Mouse (Mus musculus): ENCODE results near the gene Man2b2.

The Man2b2 gene

DNA sequence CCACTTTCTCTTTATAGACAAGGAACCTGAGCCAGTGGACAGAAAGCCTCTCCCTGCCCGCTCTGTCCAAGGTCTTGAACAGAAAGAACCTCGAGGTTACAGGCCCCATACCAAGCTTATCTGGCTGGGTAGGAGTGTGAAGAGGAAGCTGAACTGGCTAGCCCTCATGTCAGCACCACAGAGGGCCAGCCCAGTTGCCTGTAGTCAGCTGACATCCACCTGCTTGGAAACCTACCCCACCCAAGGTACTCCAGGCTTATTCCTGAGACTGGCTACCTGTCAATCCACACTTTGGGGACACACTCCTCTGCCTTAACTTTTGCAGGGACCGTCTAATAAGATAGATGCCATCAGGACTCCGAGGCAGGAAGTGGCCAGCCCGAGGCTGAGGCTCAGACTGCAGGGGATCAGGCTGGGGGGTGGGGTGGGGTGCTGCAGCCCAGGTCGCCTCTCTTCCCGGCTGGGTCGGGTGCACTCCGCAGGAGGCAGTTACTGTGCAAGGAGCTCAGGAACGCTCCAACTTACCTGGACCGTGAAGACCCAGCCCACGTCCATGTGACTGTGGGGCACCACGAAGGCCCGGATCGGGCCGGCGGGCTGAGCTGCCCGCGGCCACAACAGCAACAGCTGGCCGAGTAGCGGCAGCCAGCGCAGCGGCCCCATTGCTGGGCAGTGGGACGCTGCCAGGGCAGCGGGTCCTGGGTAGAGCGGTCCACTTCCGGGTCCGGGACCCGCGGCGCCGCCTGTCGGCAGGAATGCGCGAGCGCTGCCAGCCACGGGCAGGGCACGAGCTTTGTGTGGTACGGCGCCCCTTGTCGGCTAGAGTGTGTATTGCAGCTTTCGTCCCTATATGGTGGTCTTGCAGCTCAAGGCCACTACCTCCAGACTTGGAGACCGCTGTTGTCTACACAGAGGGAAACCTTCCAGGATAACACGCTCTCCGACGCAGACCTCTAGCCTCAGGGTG, at the start of gene Man2b2:
Man2b2 (minus strand) TSS at position 741 of the 967 bp plus-strand sequence.
- Histone ChIP-seq H3K27me3 (ENCODE audit: control insufficient read depth, insufficient read depth, low read length, poor library complexity, severe bottlenecking) (no peaks in the 10 kb centered on the region), H3K36me3 (ENCODE audit: control insufficient read depth, insufficient read depth, low read length, poor library complexity, severe bottlenecking) (no peaks in the 10 kb centered on the region; the same call in 1 of the 2 replicates)
- peak; percentile 94 for DNase-seq (ENCODE audit: low read depth, low spot score)

DNA sequence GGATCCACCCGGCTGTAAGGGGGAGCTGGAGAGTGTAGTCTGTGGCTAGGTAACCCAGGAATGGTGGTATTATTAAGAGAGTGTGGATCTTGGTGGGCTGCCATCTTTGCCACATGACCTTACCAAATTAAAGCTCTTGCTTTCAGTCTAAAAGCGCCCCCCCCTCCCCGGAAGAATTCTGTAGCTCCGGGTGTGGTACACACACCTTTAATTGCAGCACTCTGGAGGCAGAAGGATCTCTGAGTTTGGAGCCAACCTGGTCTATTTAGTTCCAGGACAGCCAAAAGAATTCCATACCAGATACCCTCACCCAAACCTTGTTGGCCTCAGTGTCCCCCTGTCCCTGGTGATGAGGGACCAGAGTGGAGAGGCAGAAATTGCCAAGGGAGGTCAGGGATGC, 48.3 kb upstream of the Man2b2 start:
- H3K27me3 ChIP-seq (ENCODE audit: control insufficient read depth, insufficient read depth, low read length, poor library complexity, severe bottlenecking): no peaks in the 10 kb centered on the region
- H3K36me3 ChIP-seq (ENCODE audit: control insufficient read depth, insufficient read depth, low read length, poor library complexity, severe bottlenecking): no peaks in the 10 kb centered on the region
- DNase-seq (ENCODE audit: low read depth, low spot score): no peak

DNA sequence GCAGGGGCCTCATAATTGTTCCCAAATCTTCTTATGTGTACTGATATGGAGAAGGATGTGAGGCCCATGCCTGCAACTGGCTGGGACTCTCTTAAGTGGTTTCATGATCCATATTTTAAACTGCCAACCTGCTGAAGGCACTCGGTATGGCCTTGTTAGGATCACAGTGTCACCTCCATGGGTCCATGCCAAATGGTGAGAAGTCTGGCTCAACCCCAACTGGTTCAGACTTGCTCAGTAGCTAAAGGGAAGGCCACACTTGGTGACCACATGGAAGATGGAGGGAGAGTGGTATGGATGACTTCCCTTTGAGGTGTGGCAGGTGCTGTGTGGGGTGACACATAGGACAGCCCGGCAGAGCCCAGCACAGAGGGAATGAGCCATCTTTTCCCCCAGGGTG, 47.2 kb upstream of the Man2b2 start:
- Histone ChIP-seq H3K36me3 (ENCODE audit: control insufficient read depth, insufficient read depth, low read length, poor library complexity, severe bottlenecking) (no peaks in the 10 kb centered on the region), H3K27me3 (ENCODE audit: control insufficient read depth, insufficient read depth, low read length, poor library complexity, severe bottlenecking) (peaks cover 2% of the 10 kb centered on the region; the same call in 1 of the 2 replicates)
- DNase-seq (ENCODE audit: low read depth, low spot score): no peak

DNA sequence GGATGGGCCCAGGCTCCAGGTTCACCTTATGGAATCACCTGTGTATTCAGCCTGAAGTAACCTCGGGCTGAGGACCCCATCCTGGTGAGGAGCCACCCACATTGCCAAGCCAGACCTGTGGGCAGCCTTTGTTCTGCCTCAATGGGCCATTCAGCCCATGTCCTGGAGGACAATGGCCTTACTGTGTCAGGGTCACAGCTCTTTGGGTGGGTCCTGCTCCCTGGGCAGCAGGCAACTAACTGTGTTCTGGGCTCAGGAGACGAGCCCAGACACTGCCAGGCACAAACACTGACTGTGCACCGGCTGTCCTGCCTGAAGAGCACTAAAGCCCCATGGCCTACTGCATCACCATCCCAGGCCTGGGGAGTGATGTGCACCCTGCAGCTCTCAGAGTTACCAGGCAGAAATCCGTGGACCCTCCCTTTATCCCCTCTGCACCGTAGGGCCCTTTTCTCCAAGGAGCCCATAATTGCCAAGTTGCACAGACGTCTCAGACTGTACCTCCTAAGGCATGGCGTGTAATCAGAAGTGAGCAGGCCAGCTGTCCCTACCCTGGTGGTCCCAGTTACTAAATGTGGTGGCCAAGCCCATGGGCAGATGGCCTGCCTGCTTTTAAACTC, 46.4 kb upstream of the Man2b2 start:
- DNase-seq (ENCODE audit: low read depth, low spot score): no peak
- H3K27me3 ChIP-seq (ENCODE audit: control insufficient read depth, insufficient read depth, low read length, poor library complexity, severe bottlenecking): peaks cover 2% of the 10 kb centered on the region
- H3K36me3 ChIP-seq (ENCODE audit: control insufficient read depth, insufficient read depth, low read length, poor library complexity, severe bottlenecking): no peaks in the 10 kb centered on the region

DNA sequence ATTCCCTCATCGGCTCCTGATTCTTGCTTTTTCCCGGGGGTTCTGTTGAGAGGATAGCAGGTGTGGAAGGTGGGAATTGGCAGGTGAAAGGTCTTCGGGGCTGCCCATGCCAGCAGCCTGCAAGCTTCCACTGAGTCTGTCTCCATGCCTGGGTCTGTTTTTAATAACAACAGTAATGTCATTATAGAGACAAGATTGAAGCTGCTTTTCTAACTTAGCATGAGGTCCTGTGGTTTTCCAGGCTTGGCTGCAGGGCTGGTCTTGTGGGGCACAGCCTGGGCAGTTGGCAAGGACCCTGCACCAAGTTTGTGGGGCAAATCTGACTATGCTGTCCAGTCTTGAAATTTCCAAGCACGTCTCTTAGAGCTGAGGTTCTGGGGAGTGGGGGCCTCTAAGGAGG, 45.5 kb upstream of the Man2b2 start:
- no peak for DNase-seq (ENCODE audit: low read depth, low spot score)
- Histone ChIP-seq H3K36me3 (ENCODE audit: control insufficient read depth, insufficient read depth, low read length, poor library complexity, severe bottlenecking) (no peaks in the 10 kb centered on the region), H3K27me3 (ENCODE audit: control insufficient read depth, insufficient read depth, low read length, poor library complexity, severe bottlenecking) (peaks cover 2% of the 10 kb centered on the region)

DNA sequence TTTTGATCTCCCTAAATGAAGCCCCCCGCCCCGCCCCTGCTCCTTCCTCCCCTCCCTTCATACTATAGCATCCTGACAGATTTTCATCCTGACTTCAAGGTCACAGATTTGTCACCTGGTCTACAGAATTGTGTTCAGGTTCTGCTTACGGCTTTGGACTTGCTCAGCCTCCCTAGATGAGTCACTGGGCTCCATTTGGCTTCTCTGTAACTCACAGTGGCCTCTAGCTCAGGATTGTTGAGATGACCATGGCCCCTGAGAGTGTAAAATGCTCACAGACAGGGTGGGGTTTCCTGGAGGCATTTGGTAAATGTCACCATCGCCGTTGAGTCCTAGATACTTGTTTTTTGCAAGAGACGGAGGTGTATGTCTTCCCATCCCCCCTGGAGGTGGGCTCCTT, 40.5 kb upstream of the Man2b2 start:
- no peak for DNase-seq (ENCODE audit: low read depth, low spot score)
- peaks cover 4% of the 10 kb centered on the region for H3K27me3 ChIP-seq (ENCODE audit: control insufficient read depth, insufficient read depth, low read length, poor library complexity, severe bottlenecking)
- no peaks in the 10 kb centered on the region for H3K36me3 ChIP-seq (ENCODE audit: control insufficient read depth, insufficient read depth, low read length, poor library complexity, severe bottlenecking)

DNA sequence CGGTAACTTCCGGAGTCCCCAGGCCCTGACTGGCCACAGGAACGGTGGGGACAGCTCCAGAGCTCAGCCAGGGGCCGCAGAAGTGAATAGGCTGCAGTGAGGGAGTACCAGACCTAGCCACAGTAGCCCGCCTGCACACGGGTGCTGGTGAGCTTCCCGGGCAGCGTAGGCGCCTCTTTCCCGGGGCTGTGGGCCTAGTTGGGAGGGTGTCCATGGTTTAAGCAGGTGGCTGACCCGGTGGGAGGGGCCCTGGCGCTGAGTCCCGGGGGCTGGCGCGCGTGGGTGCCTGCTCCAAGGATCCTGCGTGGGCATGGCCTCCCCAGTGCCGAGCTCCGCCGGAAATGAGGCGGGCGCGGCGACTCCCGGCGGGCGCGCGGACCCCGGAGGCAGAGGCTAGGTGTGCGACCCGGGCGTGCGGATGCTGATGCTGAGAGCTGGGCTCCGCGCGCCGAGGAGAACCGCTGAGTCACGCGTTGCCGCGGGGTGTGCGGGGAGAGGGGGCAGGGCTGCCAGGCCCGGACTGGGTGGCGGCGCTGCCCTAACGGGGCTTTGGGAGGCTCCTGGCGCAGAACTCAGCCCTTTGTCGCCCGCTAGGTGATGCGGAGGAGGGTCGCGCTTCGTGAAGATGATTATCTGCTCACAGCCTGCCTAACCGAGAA, 39.3 kb upstream of the Man2b2 start:
- H3K36me3 ChIP-seq (ENCODE audit: control insufficient read depth, insufficient read depth, low read length, poor library complexity, severe bottlenecking): no peaks in the 10 kb centered on the region
- H3K27me3 ChIP-seq (ENCODE audit: control insufficient read depth, insufficient read depth, low read length, poor library complexity, severe bottlenecking): peaks cover 4% of the 10 kb centered on the region
- DNase-seq (ENCODE audit: low read depth, low spot score): no peak

DNA sequence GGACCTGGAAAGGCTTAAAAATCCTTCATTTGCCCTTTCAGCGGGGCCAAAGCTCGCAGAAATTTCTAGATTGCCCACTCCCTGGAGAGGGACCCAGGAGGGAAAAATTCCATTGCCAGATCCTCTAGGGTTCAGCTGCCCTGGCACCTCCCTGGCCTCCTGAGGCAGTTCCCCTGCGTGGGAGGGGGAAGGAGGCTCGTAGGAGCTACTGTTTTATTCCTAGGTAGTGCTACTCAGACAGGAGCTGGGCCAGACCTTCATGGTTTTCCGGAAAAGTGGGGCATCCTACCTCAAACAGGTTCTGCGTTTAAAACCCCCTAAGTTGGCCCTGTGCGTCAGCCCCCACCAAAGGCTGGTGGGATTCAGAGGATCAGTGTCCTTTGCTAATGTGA, 38.7 kb upstream of the Man2b2 start:
- peaks cover 4% of the 10 kb centered on the region for H3K27me3 ChIP-seq (ENCODE audit: control insufficient read depth, insufficient read depth, low read length, poor library complexity, severe bottlenecking)
- no peaks in the 10 kb centered on the region for H3K36me3 ChIP-seq (ENCODE audit: control insufficient read depth, insufficient read depth, low read length, poor library complexity, severe bottlenecking)
- no peak for DNase-seq (ENCODE audit: low read depth, low spot score)

DNA sequence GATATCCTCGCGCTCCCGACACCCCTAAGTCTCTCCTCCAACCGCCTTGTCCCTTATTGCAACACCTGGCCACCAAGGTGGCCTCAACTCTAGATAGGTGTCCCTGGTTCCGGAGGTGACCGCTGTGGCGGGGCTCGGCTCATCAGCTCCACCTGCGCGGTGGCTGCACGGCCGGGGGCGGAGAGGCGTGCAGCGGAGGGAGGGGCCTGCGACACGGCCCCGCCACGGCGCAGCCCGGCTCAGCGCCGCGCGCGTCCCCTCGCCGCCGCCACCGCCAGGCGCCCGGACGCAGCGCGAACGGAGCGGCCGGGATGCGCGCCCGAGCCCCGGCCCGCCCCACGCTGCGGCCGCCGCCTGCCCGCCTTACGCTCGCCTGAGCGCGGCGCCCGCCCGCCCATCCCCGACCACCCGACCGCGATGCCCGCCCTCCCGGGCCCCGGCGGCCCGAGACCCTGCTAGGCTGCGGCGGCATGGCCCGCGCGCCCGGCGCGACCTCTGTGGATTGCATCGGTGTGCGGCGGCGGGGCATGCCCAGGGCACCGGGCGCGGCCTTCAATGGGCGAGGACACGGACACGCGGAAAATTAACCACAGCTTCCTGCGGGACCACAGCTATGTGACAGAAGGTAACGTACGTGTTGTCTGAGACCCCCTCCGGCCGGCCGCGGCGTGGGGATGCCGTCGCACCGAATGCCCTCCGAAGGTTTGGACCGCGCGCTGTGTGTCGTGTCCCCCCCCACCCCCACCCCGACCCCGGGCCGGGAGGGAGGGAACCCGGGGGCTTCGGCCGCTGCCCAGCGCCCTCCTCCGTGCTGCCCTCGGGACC, 38.0 kb upstream of the Man2b2 start, which contains the start of gene Ppp2r2c:
Ppp2r2c (plus strand) TSS at position 248 of the 825 bp plus-strand sequence.
- no peak for DNase-seq (ENCODE audit: low read depth, low spot score)
- H3K27me3 ChIP-seq (ENCODE audit: control insufficient read depth, insufficient read depth, low read length, poor library complexity, severe bottlenecking): peaks cover 3% of the 10 kb centered on the region
- no peaks in the 10 kb centered on the region for H3K36me3 ChIP-seq (ENCODE audit: control insufficient read depth, insufficient read depth, low read length, poor library complexity, severe bottlenecking)

DNA sequence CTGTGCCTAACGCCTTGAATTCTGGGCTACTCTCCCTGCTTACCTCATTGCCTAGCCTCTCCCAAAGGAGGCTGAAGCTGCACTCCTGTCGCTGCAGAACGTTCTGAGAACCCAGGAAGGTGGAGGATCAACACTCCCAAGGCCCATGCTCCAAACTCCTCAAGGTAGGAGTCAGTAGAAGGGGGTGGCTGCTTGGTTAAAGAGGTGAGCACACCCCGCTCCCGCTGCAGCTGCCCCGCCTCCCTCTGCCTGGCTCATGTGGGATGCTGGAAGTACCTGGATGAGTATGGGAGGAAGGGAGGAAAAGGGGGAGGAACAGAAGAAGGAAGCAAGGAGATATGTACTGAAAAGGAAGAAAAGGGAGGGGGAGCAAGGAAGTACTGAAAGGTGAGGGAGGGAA, 37.1 kb upstream of the Man2b2 start:
- H3K27me3 ChIP-seq (ENCODE audit: control insufficient read depth, insufficient read depth, low read length, poor library complexity, severe bottlenecking): peaks cover 2% of the 10 kb centered on the region; the same call in 1 of the 2 replicates
- no peaks in the 10 kb centered on the region for H3K36me3 ChIP-seq (ENCODE audit: control insufficient read depth, insufficient read depth, low read length, poor library complexity, severe bottlenecking)
- DNase-seq (ENCODE audit: low read depth, low spot score): no peak

DNA sequence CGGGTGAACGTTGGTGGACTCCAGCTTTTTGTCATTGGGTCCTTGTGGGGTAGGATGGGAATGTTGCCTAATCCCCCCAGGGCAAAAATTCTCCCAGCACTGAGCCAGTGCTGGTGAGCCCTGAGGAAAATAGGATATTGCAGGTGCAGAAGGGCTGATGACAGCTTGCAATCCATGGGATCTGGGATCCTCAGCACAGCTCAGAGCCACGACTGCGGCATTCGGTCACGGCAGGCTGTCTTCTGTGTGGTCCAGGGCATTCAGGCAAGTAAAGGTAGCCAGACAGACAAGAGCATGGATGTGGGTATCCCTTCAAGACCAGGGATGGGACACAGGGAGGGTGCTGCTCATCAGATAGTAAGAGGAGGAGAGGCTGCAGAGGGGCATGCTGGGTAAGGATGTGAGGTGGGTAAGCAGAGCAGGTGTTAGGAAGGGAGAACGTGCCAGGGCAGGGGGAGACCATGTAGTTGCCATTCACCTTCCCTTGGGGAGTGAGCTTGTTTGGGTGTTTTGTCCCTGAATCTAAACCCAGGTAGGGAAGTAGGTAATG, 36.3 kb upstream of the Man2b2 start:
- peaks cover 2% of the 10 kb centered on the region; the same call in 1 of the 2 replicates for H3K27me3 ChIP-seq (ENCODE audit: control insufficient read depth, insufficient read depth, low read length, poor library complexity, severe bottlenecking)
- no peak for DNase-seq (ENCODE audit: low read depth, low spot score)
- H3K36me3 ChIP-seq (ENCODE audit: control insufficient read depth, insufficient read depth, low read length, poor library complexity, severe bottlenecking): no peaks in the 10 kb centered on the region

DNA sequence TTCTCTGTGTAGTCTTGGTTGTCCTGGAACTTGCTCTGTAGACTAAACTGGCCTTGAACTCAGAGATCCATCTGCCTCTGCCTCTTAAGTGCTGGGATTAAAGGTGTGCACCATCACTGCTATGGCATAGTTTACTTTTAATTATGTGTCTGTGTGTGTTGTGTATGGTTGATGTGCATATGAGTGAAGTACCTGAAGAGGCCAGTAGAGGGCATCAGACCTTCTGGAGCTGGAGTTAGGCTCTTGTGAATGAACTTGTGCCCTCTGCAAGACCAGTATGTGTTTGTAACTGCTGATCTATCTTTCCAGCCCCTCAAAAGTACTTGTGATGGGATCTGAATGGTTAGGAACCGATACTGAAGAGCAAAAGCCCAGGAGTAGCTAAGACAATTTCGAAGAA, 30.6 kb upstream of the Man2b2 start:
- Histone ChIP-seq H3K27me3 (ENCODE audit: control insufficient read depth, insufficient read depth, low read length, poor library complexity, severe bottlenecking) (no peaks in the 10 kb centered on the region), H3K36me3 (ENCODE audit: control insufficient read depth, insufficient read depth, low read length, poor library complexity, severe bottlenecking) (no peaks in the 10 kb centered on the region)
- peak; percentile 19 for DNase-seq (ENCODE audit: low read depth, low spot score)

DNA sequence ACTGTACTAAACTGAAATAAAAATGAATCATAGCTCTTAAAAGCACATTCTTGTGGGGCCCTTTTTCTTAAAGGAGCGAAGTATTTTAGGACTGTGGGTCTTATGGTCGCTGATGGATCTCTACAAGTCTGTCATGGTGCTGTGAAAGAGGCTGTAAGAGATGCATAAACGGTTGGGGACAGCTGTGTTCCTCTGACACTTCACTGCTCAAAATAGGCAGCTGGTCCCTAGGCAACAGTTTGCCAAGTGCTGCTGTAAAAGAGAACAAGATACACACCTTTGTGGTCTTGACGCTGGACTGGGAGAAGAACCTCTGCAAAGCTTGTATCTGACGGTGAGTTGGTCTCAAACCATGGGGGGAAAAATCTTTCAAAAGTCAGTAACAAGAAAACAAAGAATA, 27.1 kb upstream of the Man2b2 start:
- DNase-seq (ENCODE audit: low read depth, low spot score): no peak
- no peaks in the 10 kb centered on the region for H3K36me3 ChIP-seq (ENCODE audit: control insufficient read depth, insufficient read depth, low read length, poor library complexity, severe bottlenecking)

DNA sequence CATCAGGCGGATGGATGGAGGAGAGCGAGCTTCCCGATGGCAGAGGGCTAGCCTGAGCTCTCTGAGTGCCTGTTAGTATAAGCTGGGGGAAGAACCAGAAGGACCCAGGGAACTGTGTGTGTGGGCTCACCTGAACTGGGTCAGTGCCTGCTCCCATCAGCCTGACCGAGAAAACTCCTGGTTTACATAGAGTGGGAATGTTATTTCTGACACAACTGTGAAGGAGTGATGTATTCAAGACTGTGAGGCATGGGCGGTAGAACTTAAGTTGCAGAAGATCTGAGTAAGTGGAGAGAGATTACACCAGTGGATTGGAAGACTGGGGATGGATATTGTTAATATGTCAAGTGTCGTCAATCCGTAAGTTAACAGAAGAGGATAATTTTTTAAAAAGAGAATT, 26.1 kb upstream of the Man2b2 start:
- Histone ChIP-seq H3K27me3 (ENCODE audit: control insufficient read depth, insufficient read depth, low read length, poor library complexity, severe bottlenecking) (no peaks in the 10 kb centered on the region), H3K36me3 (ENCODE audit: control insufficient read depth, insufficient read depth, low read length, poor library complexity, severe bottlenecking) (no peaks in the 10 kb centered on the region)
- DNase-seq (ENCODE audit: low read depth, low spot score): no peak

More for the DNA sequence above, 27.1 kb upstream of the Man2b2 start:
- no peaks in the 10 kb centered on the region for H3K27me3 ChIP-seq (ENCODE audit: control insufficient read depth, insufficient read depth, low read length, poor library complexity, severe bottlenecking)

Data from splenic B cell, adult 2 months (primary cell).